Mouse (Mus musculus): ENCODE data around the gene Efna4. TPM values are rescaled to one million over a fixed set of nuclear protein-coding genes. Genes with fewer than 3 reads are reported as not detected.

Gene Efna4
- polyA plus RNA-seq, 1 experiment from 2014 or later = 28.7 TPM

DNA sequence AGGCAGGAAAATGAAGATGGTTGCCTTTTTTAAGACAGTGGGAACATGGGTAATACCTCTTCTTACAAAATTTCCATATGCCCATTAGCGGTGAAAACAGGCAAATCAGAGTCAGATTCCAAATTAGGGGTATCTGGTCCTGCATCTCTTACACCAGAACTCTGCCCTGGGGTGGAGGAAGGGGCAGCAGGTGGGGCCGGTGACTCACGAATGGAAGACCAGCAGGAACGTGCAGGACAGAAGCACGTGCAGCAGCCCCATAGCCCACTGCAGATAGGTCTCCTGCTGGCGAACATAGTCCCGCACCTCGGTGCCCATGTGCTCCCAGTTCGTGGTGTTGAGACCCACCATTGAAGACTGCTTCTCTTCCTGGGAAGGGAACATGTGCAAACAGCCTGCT, 18.2 kb upstream of the Efna4 start:
- WGBS = 72% methylated on average over 9 of the region's 9 CpGs
- Histone ChIP-seq H3K4me3 (no peak overlapping the region), H3K27ac (no peak overlapping the region), H3K9me3 (no peaks in the 10 kb centered on the region), H3K4me1 (peaks cover 20% of the 10 kb centered on the region), H3K36me3 (replicated peaks) (no peaks in the 10 kb centered on the region), H3K27me3 (ENCODE audit: poor library complexity, severe bottlenecking) (peaks cover 54% of the 10 kb centered on the region)
- DNase-seq (ENCODE audit: extremely low spot score, low spot score) = no peak

DNA sequence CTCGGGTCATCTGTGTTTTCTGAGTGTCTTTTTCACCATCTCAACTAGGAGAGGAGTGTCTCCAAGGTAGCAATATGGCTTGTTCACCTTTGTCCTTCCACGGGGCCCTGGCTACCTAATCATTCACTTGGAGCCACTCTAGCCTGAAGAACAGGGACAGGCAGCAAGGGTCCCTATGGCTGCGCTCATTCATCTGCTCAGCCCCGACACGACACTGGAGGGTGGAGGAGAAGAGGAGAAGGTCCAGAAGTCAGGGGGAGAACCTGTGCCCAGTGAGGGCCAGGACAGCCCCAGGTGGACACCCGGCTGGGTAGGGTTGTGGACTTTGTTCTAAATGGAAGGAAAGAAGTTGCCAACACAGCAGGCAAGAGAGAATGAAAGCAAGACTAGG, 17.7 kb upstream of the Efna4 start:
- DNase-seq (ENCODE audit: extremely low spot score, low spot score) = no peak
- no peaks in the 10 kb centered on the region for H3K36me3 ChIP-seq (replicated peaks)
- 86% methylated on average over 6 of the region's 6 CpGs for WGBS
- H3K4me1 ChIP-seq = peaks cover 22% of the 10 kb centered on the region
- H3K9me3 ChIP-seq = no peaks in the 10 kb centered on the region
- peaks cover 59% of the 10 kb centered on the region for H3K27me3 ChIP-seq (ENCODE audit: poor library complexity, severe bottlenecking)
- no peak overlapping the region for H3K27ac ChIP-seq
- H3K4me3 ChIP-seq = no peak overlapping the region

DNA sequence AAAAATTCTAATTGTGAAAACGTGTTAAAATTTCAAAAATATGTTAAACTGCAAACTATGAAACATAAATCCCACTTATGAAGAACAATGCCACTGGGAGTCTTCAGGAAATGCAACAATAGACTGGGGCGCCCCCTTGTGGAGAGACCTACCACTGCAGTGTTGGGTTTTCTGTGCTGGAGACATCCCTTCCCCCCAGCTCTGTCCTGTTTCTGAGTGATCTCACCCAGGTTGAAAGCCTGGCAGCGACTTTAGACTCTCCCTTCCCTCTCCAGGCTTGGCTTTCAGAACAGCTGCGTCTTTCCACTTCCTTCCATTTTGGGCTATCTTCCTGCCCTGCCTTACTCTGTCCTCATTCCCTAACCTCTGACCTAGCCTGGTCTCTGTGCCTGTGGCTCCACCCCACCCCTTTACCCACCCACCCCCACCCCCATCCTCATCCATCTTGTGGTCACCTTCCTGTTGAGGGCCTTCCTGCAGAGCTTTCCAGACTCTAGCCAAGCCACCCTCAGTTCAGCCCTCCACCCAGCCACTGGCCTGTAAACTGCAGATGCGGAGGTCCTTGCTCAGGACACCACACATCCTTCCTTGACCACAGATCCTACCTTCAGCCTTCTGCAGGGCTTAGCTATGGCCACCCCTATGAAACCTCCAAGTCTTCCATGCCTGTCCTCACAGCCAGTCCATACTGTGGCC, 17.1 kb upstream of the Efna4 start:
- Histone ChIP-seq H3K27me3 (ENCODE audit: poor library complexity, severe bottlenecking) (peaks cover 64% of the 10 kb centered on the region), H3K4me1 (peaks cover 28% of the 10 kb centered on the region), H3K36me3 (replicated peaks) (no peaks in the 10 kb centered on the region), H3K9me3 (no peaks in the 10 kb centered on the region), H3K27ac (peak overlapping the region; percentile 57; the same call in 1 of the 2 replicates), H3K4me3 (no peak overlapping the region)
- WGBS = 22% methylated on average over 5 of the region's 5 CpGs
- peak; percentile 82 for DNase-seq (ENCODE audit: extremely low spot score, low spot score)

DNA sequence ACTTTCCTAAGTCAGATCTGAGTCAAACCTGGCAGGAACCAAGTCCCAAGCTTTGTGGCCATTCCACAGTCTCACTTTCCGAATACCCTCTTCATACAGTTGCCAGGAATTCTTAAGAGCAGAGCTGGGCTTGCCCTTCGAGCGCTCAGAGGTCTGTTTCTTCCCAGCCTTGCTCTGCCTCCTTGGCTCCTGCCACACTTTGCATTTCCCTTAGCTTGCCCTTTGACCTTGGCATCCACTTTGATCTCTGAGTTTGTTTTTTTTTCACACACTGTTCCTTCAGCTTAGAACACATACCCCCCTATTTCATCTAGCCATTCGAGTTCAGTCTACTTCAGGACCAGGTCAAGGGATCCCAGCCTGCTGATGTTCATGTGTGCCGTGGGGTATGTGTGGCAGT, 13.4 kb upstream of the Efna4 start:
- 76% methylated on average over 5 of the region's 5 CpGs for WGBS
- Histone ChIP-seq H3K36me3 (replicated peaks) (peaks cover 10% of the 10 kb centered on the region), H3K9me3 (no peaks in the 10 kb centered on the region), H3K4me3 (no peak overlapping the region), H3K27me3 (ENCODE audit: poor library complexity, severe bottlenecking) (peaks cover 88% of the 10 kb centered on the region), H3K27ac (no peak overlapping the region), H3K4me1 (peaks cover 55% of the 10 kb centered on the region)
- DNase-seq (ENCODE audit: extremely low spot score, low spot score) = no peak

DNA sequence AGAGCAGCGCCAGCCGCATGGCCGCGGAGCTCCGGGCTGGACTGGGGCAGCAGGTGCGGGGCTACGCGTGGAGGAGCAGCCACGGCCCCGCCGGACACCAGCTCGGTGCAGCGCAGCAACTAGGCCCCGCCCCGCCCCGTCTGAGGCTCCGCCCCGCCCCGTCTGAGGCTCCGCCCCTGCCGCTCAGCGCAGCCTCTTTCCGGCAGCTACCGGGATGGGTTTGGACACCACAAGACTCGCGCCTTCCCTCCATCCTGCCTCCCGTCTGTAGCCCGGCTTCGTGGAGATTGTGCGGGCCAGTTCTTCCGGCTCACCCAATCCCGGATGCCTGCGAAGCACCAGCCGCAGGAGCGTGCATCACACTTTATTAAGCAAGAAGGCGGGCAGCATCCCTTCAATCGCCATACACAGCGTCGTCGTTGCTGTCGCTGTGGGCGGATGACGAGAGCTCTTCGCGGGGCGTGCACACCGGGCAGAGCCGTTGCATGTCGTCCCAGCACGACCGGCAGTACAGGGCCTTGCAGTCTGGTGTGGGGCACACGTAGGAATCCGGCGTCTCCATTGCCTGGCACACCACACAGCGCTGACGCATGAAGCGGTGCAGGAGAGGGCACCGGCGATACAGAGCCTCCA, 12.2 kb upstream of the Efna4 start, which contains the start of gene Adam15:
Gene Adam15, minus strand, starts transcription at position 128 of the 633 bp plus-strand sequence.
- Histone ChIP-seq H3K36me3 (replicated peaks) (peaks cover 23% of the 10 kb centered on the region), H3K27me3 (ENCODE audit: poor library complexity, severe bottlenecking) (peaks cover 77% of the 10 kb centered on the region), H3K4me3 (peak within 1 kb of the TSS; percentile 78), H3K4me1 (peaks cover 50% of the 10 kb centered on the region), H3K9me3 (no peaks in the 10 kb centered on the region), H3K27ac (peak within 1 kb of the TSS; percentile 84)
- peak; percentile 89 for DNase-seq (ENCODE audit: extremely low spot score, low spot score)
- WGBS = 1% methylated on average over 59 of the region's 59 CpGs

DNA sequence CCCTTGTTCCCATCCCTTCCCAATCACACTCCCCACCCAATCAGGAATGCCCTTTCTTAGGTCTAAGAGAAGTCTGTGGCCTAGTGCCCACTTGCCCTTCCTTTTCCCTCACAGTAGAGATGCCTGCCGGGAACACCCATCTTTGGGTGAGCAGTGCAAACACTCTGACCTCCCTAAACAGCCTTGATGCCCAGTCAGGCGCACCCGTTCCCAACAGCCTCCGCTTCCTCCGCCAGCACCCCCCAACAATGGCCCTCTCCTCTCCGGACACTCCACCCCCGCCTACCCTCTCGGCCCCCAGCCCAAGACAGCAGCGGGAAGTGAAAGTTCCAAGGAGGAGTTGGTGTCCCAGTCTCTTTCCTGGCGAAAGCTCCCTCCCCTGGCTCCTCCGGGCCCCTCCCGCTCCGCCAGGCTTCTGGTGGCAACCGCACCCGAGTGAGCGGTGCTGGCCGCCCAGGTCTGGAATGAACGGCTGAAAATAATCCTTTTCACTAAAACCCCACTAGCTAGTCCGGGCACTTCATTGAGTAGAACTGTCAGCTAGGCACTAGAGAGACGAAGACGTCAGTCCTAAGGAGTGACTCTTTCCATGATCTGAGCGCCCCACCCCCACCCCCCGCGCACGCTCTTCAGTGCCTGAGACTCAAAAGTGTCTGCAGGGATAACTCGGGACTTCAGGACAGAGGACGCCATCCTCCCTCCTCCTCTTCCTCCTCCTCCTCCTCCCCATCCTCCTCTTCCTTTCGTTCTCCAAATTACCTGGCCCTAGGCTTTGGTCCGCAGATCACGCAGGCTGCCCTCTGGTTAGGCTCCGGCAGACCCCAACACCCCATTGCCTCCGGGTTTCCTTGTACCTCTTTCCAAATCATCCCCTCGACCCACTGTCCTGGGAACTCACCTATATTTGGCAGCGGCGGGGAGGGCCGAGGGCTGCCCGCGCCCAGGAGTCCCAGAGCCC, 11.4 kb upstream of the Efna4 start:
- Histone ChIP-seq H3K9me3 (no peaks in the 10 kb centered on the region), H3K36me3 (replicated peaks) (peaks cover 31% of the 10 kb centered on the region), H3K27me3 (ENCODE audit: poor library complexity, severe bottlenecking) (peaks cover 76% of the 10 kb centered on the region), H3K4me1 (peaks cover 47% of the 10 kb centered on the region), H3K4me3 (peak overlapping the region; percentile 78), H3K27ac (peak overlapping the region; percentile 84)
- DNase-seq (ENCODE audit: extremely low spot score, low spot score) = peak; percentile 30
- WGBS = under 1% methylated on average over 38 of the region's 38 CpGs

DNA sequence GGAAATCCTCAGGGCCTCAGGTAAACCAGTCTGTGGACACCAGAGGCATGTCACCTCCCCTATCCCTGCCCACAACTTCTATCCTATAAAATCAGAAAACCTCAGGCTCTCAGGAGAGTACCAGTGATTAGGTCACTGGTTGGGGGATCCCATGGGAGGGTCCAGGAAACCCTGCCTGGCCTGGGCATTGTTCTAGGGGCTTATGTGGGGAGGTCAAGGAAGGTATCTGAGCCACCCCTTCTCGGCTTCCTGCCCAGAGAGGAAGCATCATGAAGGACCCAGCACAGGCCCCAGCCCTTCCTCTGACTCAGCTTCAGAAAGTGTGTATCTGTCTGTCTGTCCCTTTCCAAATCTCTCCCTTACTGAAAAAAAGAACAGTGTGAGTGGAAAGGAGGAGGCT, 10.1 kb upstream of the Efna4 start:
- H3K36me3 ChIP-seq (replicated peaks) = peaks cover 43% of the 10 kb centered on the region
- DNase-seq (ENCODE audit: extremely low spot score, low spot score) = no peak
- H3K27ac ChIP-seq = peak overlapping the region; percentile 27; the same call in 1 of the 2 replicates
- H3K9me3 ChIP-seq = no peaks in the 10 kb centered on the region
- peaks cover 63% of the 10 kb centered on the region for H3K27me3 ChIP-seq (ENCODE audit: poor library complexity, severe bottlenecking)
- 58% methylated on average over 1 of the region's 1 CpGs for WGBS
- no peak overlapping the region for H3K4me3 ChIP-seq
- peaks cover 47% of the 10 kb centered on the region for H3K4me1 ChIP-seq

DNA sequence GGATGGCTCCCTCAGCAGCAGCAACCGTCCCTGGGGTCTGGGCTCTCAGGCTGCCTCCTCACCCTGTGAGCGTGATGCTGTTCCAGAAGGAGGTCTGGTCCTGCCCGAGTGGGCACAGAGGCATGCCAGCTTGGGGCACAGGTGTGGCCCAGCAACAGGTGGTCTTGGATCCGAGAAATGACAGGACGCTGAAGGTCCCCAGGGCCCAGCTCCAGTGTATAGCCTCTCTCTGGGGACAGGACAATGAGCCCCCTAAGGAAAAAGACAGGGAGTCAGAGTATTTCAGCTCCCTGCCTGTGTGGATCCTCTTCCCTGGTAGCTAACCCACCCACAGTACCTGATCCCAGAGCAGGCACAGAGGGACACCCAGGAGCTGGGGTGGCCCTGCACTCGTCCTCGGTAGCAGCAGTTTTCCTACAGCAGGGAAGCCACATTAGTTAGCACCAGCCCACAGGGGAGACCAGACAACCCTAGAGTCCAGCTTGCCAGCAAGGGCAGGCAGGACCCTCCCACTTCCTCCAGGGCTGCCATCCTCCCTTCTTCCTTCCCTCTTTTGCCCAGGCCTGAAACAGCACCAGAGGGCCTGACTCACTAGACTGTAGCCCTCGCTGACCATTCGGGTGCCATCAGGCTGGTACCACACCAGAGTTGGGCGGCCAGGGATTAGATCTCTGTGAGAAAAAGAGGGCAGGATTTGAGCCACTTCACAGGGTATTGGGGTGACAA, 9.2 kb upstream of the Efna4 start:
- no peak overlapping the region for H3K27ac ChIP-seq
- WGBS = 86% methylated on average over 10 of the region's 10 CpGs

DNA sequence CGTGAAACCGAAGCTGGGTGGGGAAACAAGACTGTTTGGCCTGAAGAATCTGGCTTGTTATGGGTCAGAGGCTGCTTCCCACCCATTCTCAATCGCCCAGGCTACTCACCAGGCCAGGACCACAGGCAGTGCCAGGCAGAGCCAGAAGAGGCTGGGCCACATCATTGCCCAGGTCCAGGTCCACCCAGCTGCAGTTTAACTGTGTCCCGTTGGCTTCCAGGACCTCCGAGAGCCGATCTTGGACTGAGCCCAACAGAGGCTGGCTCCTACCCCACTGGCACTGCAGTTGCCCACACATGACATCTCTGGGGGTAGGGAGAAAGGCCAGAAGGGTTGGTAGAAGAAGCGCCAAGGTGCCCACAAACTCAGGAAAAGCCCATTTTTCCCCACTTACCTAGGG, 5.5 kb upstream of the Efna4 start:
- no peak overlapping the region for H3K4me3 ChIP-seq
- H3K27me3 ChIP-seq (ENCODE audit: poor library complexity, severe bottlenecking) = peaks cover 18% of the 10 kb centered on the region
- peaks cover 38% of the 10 kb centered on the region for H3K4me1 ChIP-seq
- peaks cover 58% of the 10 kb centered on the region for H3K36me3 ChIP-seq (replicated peaks)
- WGBS = 88% methylated on average over 7 of the region's 7 CpGs
- no peaks in the 10 kb centered on the region for H3K9me3 ChIP-seq
- DNase-seq (ENCODE audit: extremely low spot score, low spot score) = no peak
- no peak overlapping the region for H3K27ac ChIP-seq

More for the DNA sequence above, 9.2 kb upstream of the Efna4 start:
- Histone ChIP-seq H3K36me3 (replicated peaks) (peaks cover 50% of the 10 kb centered on the region), H3K9me3 (no peaks in the 10 kb centered on the region), H3K27me3 (ENCODE audit: poor library complexity, severe bottlenecking) (peaks cover 54% of the 10 kb centered on the region), H3K4me1 (peaks cover 39% of the 10 kb centered on the region), H3K4me3 (no peak overlapping the region)
- DNase-seq (ENCODE audit: extremely low spot score, low spot score) = no peak

DNA sequence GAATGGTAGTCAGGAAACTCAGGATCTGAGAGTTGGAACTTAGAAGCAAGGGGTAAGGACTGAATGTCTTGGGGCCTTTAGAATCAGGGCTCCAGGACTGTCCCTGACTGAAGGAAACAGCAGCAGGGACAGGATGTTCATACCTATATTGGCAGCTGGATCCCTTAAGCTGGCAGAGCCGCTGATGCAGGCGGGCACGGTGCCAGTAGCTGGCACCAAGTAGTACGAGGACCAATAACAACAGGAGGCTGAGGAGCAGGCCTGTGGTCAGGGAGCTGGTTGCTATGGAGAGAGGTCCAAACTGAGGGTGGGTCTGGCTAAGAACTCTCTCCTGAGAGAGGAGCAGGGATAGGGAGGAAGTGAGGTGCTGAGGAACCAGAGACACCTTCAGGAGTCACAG, 4.0 kb upstream of the Efna4 start:
- peaks cover 3% of the 10 kb centered on the region for H3K27me3 ChIP-seq (ENCODE audit: poor library complexity, severe bottlenecking)
- WGBS = 95% methylated on average over 4 of the region's 4 CpGs
- H3K36me3 ChIP-seq (replicated peaks) = peaks cover 52% of the 10 kb centered on the region
- H3K27ac ChIP-seq = no peak overlapping the region
- no peak overlapping the region for H3K4me3 ChIP-seq
- no peaks in the 10 kb centered on the region for H3K9me3 ChIP-seq
- no peak for DNase-seq (ENCODE audit: extremely low spot score, low spot score)
- H3K4me1 ChIP-seq = peaks cover 43% of the 10 kb centered on the region

DNA sequence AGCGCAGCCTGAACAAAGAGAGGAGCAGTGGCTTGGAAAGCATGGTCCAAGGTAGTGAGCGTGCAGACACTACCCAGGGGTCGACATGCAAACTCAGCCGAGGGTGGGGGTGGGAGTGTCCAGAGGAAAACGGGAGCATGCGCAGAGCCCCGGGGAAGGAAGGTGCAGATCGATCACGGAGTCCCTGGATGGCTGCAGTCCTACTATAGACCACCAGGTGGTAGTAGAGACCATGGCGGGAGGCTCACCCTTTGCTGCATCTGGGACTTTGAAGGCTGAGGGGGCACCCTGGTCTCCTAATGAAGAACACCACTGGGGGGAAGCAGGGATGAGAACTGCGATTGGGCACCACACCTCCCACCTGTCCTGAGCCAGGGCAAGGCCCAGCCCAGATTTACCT, 2.6 kb upstream of the Efna4 start:
- Histone ChIP-seq H3K9me3 (no peaks in the 10 kb centered on the region), H3K27ac (peak overlapping the region; percentile 98; the same call in 1 of the 2 replicates), H3K4me1 (peaks cover 55% of the 10 kb centered on the region), H3K4me3 (peak overlapping the region; percentile 88), H3K36me3 (replicated peaks) (peaks cover 42% of the 10 kb centered on the region), H3K27me3 (ENCODE audit: poor library complexity, severe bottlenecking) (no peaks in the 10 kb centered on the region; the same call in 1 of the 2 replicates)
- 3% methylated on average over 11 of the region's 11 CpGs for WGBS
- DNase-seq (ENCODE audit: extremely low spot score, low spot score) = peak; percentile 88

DNA sequence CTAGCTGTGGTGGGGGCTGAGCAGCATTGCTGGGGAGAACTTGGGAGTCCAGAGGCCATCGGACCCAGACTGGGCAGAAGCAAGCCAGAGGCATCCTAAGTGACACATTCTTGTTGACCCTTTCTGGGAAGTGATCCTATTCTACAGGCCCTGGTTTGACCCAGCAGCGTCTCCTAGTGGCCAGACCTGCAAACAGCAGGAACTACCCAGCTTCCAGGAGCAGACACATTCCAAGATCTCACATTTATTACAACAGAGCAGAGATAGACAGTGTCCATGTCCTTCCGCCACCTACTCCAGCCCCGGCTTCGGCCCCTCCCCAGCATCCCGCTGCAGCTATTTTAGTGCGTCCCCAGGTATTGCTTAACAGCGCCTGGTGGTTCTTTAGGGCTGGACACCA, 1.6 kb upstream of the Efna4 start:
- peak overlapping the region; percentile 98 for H3K27ac ChIP-seq
- peaks cover 8% of the 10 kb centered on the region for H3K27me3 ChIP-seq (ENCODE audit: poor library complexity, severe bottlenecking)
- peak overlapping the region; percentile 88 for H3K4me3 ChIP-seq
- H3K4me1 ChIP-seq = peaks cover 65% of the 10 kb centered on the region
- 25% methylated on average over 8 of the region's 8 CpGs for WGBS
- peak; percentile 83 for DNase-seq (ENCODE audit: extremely low spot score, low spot score)
- H3K36me3 ChIP-seq (replicated peaks) = peaks cover 41% of the 10 kb centered on the region
- H3K9me3 ChIP-seq = no peaks in the 10 kb centered on the region

Data from forebrain, embryonic 10.5 days (tissue).